Mouse (Mus musculus): ENCODE results near the gene Nup133.
A peak's percentile ranks its signal among the peaks of the same experiment; 100 is the strongest.

The Nup133 gene

DNA sequence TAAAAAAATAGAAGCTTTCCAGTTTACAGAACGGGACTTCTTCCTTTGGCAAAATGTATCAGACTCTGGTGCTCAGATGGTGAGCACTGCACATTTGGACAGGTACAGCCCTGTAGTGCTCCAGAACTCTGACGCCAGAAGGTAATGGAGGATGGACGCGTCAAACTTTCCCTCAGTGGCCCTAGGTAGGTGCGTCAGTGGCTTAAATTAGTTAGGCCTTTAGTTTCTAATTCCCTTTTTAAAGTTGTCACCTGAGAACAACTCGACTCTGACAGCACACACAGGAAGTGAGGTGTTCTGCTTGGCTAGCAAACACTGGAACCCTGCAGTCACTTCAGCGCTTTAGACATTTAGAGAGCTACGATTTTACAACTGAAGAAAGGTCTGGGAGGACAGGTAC lies 4.6 kb upstream of the Nup133 start:
- no peak for DNase-seq (ENCODE audit: low spot score in 2 of 2)

DNA sequence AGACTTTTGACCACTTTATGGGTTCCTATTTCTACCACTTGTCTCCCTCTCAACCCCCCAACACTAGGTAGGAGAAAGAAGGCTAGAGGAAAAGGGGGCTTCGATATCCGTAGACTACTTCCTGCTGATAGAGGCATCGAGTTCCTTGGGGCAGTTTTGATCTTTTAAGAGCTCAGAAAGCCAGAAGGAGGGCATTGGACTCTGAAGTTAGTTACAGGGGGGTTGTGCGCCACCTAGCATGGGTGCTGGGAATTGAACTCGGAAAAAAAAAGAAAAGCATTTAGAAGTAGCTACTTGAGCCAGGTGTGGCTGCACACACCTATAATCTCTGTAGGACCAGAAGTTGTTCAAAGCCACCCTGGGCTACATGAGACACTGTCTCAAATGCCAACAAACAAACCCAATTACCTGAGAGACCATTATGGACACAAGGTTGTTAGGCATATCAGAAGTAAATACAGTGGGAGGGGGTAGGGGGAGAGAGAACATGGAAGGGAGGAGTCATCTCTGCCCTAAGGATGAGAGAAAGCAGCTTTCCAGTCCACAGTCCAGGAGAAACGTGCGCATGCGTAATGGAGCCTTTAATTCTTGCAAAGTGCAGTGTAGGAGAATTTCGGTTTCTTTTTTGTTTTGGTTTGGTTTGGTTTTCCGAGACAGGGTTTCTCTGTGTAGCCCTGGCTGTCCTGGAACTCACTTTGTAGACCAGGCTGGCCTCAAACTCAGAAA lies 1.2 kb upstream of the Nup133 start:
- DNase-seq (ENCODE audit: low spot score in 2 of 2) = peak in 1 of 2 experiments; percentile 23

DNA sequence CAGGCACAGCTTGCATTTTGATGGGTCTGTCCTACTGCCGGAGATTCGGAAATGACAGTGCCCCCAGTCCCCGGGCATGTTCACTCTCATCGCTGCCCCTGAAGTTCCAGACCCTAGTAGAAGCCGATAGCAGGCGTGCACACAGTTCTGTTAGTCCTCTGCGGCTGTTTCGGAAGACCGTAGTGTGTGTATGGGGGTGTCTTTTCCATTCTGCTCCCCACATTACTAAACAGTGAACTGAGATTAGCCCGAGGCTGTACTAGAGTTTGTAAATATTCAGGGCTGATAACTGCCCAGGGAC lies 571 bp upstream of the Nup133 start:
- no peak for DNase-seq (ENCODE audit: low spot score in 2 of 2)

- no peak for DNase-seq (ENCODE audit: low spot score in 2 of 2)
Observed at GRCm38 (mm10) chr8:123929026-123929425, 20.0 kb downstream of the Nup133 start.

GRCm38 (mm10) chr8:123925671-123926070 lies 23.4 kb downstream of the Nup133 start:
- no peak for DNase-seq (ENCODE audit: low spot score in 2 of 2)

GRCm38 (mm10) chr8:123924719-123925118 lies 24.3 kb downstream of the Nup133 start:
- peak; percentile 82 to 83 for DNase-seq (ENCODE audit: low spot score in 2 of 2)

DNA sequence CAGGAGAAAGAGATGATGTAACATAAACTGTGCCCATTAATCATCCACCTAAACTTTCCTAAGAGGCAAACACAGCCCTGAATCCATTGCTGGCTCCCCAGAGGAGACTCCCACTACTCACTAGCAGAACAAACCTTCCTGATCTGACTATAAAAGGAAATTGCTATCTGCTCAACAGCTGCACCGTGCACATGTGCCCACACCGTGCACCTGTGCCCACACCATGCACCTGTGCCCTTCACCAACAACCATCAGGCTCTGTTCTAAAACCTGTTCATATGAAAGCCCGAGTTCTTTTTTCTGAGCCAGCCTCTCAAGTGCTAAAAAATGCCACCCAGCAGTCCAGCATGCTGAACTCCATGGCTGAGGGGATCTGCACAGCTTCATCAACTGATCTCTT lies 34.4 kb downstream of the Nup133 start:
- no peak for DNase-seq (ENCODE audit: low spot score in 2 of 2)

DNA sequence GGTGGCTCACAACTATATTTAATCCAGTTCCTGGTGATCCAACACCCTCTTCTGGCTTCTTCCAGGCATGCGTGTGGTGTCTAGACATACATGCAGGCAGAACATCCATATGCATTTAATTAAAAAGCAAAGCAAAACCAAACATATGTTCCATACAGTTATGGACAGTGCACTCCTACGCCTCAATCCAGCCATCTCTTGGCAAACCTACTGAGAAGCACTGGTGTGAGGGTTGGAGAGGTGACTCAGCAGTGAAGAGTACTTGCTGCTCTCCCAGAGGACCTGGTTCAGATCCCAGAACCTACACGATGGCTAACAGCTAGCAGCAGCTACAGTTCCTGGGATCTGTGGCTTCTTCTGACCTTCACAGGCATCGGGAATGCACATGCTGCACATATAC lies 36.8 kb downstream of the Nup133 start:
- no peak for DNase-seq (ENCODE audit: low spot score in 2 of 2)

DNA sequence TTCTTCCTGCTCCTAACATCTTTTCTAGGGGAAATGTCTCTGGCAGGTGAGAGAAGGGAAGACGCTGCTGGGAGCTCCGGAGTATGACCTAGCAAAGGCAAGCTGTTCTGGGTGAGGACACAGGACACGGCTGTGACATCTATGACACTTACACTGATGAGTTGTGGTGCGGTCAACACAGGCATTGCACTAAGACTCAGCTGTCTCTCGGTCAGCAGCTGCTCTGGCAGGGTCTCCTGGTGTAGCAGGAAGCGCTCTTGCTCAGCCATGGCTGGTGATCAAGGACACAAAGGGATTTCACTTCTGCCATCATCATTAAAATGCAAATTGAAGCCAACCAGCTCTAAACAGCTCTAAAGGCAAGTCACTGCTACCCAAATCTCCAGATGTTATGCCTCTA lies 41.5 kb downstream of the Nup133 start:
- DNase-seq (ENCODE audit: low spot score in 2 of 2) = no peak

- no peak for DNase-seq (ENCODE audit: low spot score in 2 of 2)
Observed at GRCm38 (mm10) chr8:123902653-123903052, 46.4 kb downstream of the Nup133 start.

GRCm38 (mm10) chr8:123899366-123899765 lies 49.7 kb downstream of the Nup133 start:
- no peak for DNase-seq (ENCODE audit: low spot score in 2 of 2)

GRCm38 (mm10) chr8:123898576-123898975 lies 50.5 kb downstream of the Nup133 start:
- DNase-seq (ENCODE audit: low spot score in 2 of 2) = no peak

GRCm38 (mm10) chr8:123896774-123897173 lies 52.3 kb downstream of the Nup133 start:
- no peak for DNase-seq (ENCODE audit: low spot score in 2 of 2)

- DNase-seq (ENCODE audit: low spot score in 2 of 2) = no peak
Observed at GRCm38 (mm10) chr8:123896366-123896761, 52.7 kb downstream of the Nup133 start.

DNA sequence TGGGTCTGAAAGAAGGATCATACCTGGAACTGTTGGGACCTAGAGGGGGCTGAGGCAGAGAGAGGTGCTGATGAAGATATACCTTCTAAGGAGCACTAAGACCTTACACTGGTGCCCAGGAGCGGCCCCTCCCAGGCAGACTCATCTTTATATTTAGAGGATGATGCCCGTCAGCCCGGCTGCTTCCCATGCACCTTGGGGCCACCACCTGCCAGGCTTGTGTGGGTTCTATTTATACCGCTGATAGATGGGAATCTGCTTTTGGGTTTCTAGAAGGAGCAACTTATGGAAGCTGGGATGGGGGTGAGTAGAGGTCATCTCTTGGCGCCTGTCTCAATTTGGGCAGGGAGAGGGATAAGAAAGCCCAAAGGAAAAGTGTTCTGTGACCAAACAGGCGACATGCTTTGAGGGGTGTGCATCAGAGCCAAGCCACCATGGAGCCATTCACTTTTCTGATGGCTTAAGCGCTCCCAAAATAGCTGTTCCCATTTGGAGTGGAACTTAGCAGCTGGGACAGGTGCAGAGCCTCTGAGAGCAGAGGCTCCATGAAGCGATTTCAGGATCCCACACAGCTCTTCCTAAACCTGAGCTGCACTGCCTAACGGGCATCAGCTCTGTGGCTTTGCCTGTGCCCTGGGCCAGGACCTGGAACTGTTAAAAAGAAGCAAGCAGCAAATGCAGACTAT lies 53.2 kb downstream of the Nup133 start:
- no peak for DNase-seq (ENCODE audit: low spot score in 2 of 2)

- no peak for DNase-seq (ENCODE audit: low spot score in 2 of 2)
Observed at GRCm38 (mm10) chr8:123895230-123895629, 53.8 kb downstream of the Nup133 start.

- no peak for DNase-seq (ENCODE audit: low spot score in 2 of 2)
Observed at GRCm38 (mm10) chr8:123894502-123895097, 54.5 kb downstream of the Nup133 start, which contains the start of gene Acta1. Gene Acta1 (minus strand): TSS chr8:123894751.

GRCm38 (mm10) chr8:123893413-123893812 lies 55.7 kb downstream of the Nup133 start:
- DNase-seq (ENCODE audit: low spot score in 2 of 2) = no peak

- DNase-seq (ENCODE audit: low spot score in 2 of 2) = no peak
Observed at GRCm38 (mm10) chr8:123892586-123893155, 56.4 kb downstream of the Nup133 start.

DNA sequence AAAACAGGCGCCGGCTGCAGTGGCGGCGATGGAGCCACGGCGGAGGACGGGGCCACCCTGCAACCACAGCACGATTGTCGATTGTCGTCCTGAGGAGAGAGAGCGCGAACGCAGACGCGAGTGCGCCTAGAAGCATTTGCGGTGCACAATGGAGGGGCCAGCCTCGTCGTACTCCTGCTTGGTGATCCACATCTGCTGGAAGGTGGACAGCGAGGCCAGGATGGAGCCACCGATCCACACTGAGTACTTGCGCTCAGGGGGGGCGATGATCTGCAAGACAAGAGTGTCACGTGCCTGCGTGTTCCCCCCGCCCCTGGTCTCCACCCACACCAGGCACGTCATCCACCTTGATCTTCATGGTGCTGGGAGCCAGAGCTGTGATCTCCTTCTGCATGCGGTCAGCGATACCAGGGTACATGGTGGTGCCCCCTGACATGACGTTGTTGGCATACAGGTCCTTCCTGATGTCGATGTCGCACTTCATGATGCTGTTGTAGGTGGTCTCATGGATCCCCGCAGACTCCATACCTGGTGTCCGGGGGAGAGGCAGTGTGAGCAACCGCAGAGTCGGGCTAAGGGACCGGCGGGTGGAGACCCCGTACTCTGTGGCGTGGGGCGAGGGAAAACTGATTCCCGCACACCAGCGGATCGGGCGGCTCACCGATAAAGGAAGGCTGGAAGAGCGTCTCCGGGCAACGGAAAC lies 57.0 kb downstream of the Nup133 start:
- peak; percentile 75 to 80 for DNase-seq (ENCODE audit: low spot score in 2 of 2)

GRCm38 (mm10) chr8:123891271-123891670 lies 57.8 kb downstream of the Nup133 start:
- no peak for DNase-seq (ENCODE audit: low spot score in 2 of 2)

DNA sequence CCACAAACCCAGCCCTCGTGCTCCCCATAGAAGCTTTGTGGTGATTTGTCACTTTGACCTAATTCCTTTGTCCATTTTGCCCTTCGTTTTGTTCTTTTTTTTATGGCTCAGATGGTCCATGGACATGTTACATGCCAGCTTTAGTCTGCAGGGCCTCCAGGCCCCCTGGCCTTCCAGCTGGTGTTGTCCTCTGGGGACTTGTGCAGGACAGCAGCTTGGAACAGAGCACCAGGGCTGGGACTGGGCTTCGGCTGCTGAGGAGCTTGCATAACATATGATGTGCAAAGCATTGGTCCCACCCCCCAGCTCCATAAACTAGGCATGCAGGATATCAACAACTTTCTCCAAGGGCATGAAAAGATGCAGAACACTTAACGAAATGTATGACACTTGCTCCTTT lies 59.3 kb downstream of the Nup133 start:
- no peak for DNase-seq (ENCODE audit: low spot score in 2 of 2)
